Mouse (Mus musculus) heart, postnatal 0 days (tissue): ENCODE measurements at regions not wholly inside any gene's neighbourhood (a gene's known extent, or its start where the extent isn't known, plus 50 kb on each side); places are given as distances from the start of the nearest gene placed in this dataset.
"Not testable (repeated sequence)": the region's sequence is repeated elsewhere in the genome, so short reads cannot be mapped to it uniquely, and the experiment has no call there.

Source experiments
- ATAC-seq: fragments of 200-750 bp; cut with Nextera tagmentation; 2 replicates; pipeline ENCODE4 v1.8.0; 2017; ENCODE audit warnings: low read depth, moderate number of reproducible peaks, moderate library complexity; ENCODE audit not compliant: insufficient read depth
- DNase-seq: peaks from one replicate; pipeline ENCODE4 v3.0.0-alpha.2; 2016; ENCODE audit warnings: low spot score
- H3K27ac ChIP-seq: fragments of 300-500 bp; sonication (generic); 2 replicates; pipeline ENCODE4 v1.5.1; 2014; ENCODE audit warnings: low read depth, mild to moderate bottlenecking
- H3K27me3 ChIP-seq: fragments of 300-500 bp; sonication (generic); 2 replicates; pipeline ENCODE4 v1.6.1; 2014; ENCODE audit warnings: low read length, mixed read lengths; ENCODE audit not compliant: control insufficient read depth, insufficient read depth
- H3K36me3 ChIP-seq: fragments of 300-500 bp; sonication (generic); replicated peaks from 2 replicates; pipeline ENCODE4 v1.6.1; 2014; ENCODE audit warnings: low read length, mixed read lengths; ENCODE audit not compliant: control insufficient read depth, insufficient read depth
- H3K4me1 ChIP-seq: fragments of 300-500 bp; sonication (generic); 2 replicates; pipeline ENCODE4 v1.6.1; 2014; ENCODE audit warnings: antibody characterized with exemption; ENCODE audit not compliant: control insufficient read depth, insufficient read depth
- H3K4me2 ChIP-seq: fragments of 300-500 bp; sonication (generic); 2 replicates; pipeline ENCODE4 v1.6.1; 2014; ENCODE audit warnings: low read depth, mild to moderate bottlenecking, low read length, moderate library complexity
- H3K4me3 ChIP-seq: fragments of 300-500 bp; sonication (generic); 2 replicates; pipeline ENCODE4 v1.5.1; 2014; ENCODE audit warnings: low read depth, low read length
- H3K9ac ChIP-seq: fragments of 300-500 bp; sonication (generic); replicated peaks from 2 replicates; pipeline ENCODE4 v1.6.1; 2014; ENCODE audit warnings: low read depth, low read length, mixed read lengths
- H3K9me3 ChIP-seq: fragments of 300-500 bp; sonication (generic); replicated peaks from 2 replicates; pipeline ENCODE4 v1.6.1; 2016; ENCODE audit warnings: low read length; ENCODE audit not compliant: control insufficient read depth
- CTCF ChIP-seq: IDR thresholded peaks from 2 replicates; pipeline ENCODE4 v1.5.1; 2016; ENCODE audit warnings: antibody characterized with exemption, control low read depth, low read depth
- EP300 ChIP-seq: IDR thresholded peaks from 2 replicates; pipeline ENCODE4 v1.6.1; 2016; ENCODE audit warnings: antibody characterized with exemption, low read depth
- WGBS: fragments of 180-500 bp; shearing (Covaris S2); extraction: QIAGEN DNeasy Blood & Tissue Kit; methylation state at CpG from one replicate; pipeline ENCODE4 v1.1.7; 2014; 5-methylcytosine and 5-hydroxymethylcytosine counted together

DNA sequence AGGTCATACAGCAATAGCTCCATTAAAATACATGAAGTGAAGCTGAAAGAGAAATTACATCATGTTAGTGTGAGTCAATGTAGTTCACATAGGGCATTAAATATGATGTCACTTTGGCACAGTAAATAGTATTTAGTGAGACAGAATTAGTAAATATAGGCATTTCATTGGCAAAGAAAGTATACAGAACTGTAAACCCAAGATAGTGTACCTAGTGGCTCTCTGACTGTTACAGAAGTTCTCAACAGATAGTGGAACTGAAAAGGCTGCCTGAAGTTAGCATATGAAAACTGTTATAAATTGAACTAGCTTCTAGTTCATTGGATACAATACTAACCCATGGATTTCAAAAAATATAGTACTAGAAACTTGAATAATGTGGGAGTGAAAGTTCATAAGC is 1642.1 kb upstream of the Cdh6 start:
- ATAC-seq (no peak), DNase-seq (no peak)
- no peak for TF ChIP-seq CTCF
- no peak for TF ChIP-seq EP300
- Histone ChIP-seq H3K27me3 (no peaks in the 10 kb centered on the region), H3K4me1 (no peaks in the 10 kb centered on the region), H3K36me3 (no peaks in the 10 kb centered on the region), H3K4me3 (no peak overlapping the region), H3K9ac (no peak overlapping the region), H3K4me2 (no peak overlapping the region), H3K27ac (no peak overlapping the region), H3K9me3 (no peaks in the 10 kb centered on the region)

DNA sequence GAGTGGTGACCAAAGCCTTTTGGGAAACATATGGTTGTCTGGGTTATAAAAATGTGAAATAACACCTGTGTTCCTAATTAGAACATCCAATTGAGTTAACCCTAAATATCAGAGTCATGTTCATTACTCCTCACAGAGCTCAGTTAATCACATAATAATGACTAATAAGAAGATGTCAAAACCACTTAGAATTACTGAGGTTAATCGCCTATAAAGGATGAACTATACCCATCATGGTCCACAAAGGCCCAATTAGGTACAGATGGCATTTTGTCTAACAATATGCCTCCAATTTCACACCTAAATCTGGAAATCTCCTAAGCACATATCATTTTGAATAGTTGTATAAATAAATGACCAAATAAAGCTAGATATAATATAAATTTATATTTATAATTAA is 1633.4 kb upstream of the Cdh6 start:
- DNase-seq = no peak
- no peak overlapping the region for H3K27ac ChIP-seq
- no peaks in the 10 kb centered on the region for H3K9me3 ChIP-seq
- ATAC-seq = no peak
- H3K4me3 ChIP-seq = no peak overlapping the region
- TF ChIP-seq EP300 (no peak), CTCF (no peak)
- no peaks in the 10 kb centered on the region for H3K27me3 ChIP-seq
- H3K4me2 ChIP-seq = no peak overlapping the region
- 48% methylated on average over 1 of the region's 1 CpGs for WGBS
- no peaks in the 10 kb centered on the region for H3K36me3 ChIP-seq
- no peak overlapping the region for H3K9ac ChIP-seq
- H3K4me1 ChIP-seq = no peaks in the 10 kb centered on the region

DNA sequence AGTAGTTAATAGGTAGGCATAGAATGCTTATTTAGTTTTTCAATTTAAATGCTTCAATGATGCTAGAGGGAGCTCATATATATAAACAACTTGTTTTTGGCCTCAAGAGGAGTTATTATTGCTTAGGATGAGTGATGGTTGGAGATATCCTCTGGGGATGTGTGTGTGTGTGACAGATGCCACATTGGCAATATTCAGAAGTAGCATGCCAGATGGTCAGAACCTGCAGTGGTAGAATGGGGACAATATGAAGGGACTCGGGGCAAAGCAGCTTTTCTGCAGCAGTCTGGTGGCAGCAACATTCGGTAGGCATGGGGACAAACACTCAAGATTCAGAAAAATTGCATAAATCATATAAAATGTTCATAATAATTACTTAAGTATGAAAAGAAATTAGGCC is 1621.7 kb upstream of the Cdh6 start:
- TF ChIP-seq CTCF = no peak
- no peak for TF ChIP-seq EP300
- H3K27me3 ChIP-seq = no peaks in the 10 kb centered on the region
- H3K9ac ChIP-seq = no peak overlapping the region
- ATAC-seq (no peak), DNase-seq (no peak)
- peaks cover 8% of the 10 kb centered on the region for H3K9me3 ChIP-seq
- WGBS = 54% methylated on average over 2 of the region's 2 CpGs
- no peak overlapping the region for H3K4me2 ChIP-seq
- H3K4me1 ChIP-seq = no peaks in the 10 kb centered on the region
- no peak overlapping the region for H3K4me3 ChIP-seq
- no peak overlapping the region for H3K27ac ChIP-seq
- no peaks in the 10 kb centered on the region for H3K36me3 ChIP-seq

DNA sequence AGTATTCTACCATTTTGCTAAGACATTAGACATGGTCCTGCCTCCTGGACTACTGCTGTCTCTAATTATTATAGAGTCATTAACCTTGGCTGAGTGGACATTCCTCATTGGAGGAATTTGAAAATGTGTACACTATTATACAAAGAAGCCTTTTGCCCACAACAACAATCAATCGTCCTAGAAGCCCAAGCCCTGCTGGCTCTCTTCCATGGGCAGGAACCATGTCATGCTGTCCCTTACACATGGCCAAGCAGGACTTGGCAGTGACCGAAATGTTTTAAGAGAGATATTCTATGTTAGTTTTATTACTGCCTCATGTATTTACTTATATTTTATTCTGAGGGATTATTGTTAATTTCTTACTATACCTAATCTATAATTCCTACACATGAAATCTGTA is 1607.3 kb upstream of the Cdh6 start:
- peaks cover 2% of the 10 kb centered on the region for H3K9me3 ChIP-seq
- ATAC-seq (no peak), DNase-seq (no peak)
- H3K27ac ChIP-seq = no peak overlapping the region
- H3K4me3 ChIP-seq = no peak overlapping the region
- no peak overlapping the region for H3K9ac ChIP-seq
- TF ChIP-seq CTCF (no peak), EP300 (no peak)
- no peaks in the 10 kb centered on the region for H3K27me3 ChIP-seq
- 80% methylated on average over 2 of the region's 2 CpGs for WGBS
- H3K4me1 ChIP-seq = no peaks in the 10 kb centered on the region
- no peaks in the 10 kb centered on the region for H3K36me3 ChIP-seq
- H3K4me2 ChIP-seq = no peak overlapping the region

DNA sequence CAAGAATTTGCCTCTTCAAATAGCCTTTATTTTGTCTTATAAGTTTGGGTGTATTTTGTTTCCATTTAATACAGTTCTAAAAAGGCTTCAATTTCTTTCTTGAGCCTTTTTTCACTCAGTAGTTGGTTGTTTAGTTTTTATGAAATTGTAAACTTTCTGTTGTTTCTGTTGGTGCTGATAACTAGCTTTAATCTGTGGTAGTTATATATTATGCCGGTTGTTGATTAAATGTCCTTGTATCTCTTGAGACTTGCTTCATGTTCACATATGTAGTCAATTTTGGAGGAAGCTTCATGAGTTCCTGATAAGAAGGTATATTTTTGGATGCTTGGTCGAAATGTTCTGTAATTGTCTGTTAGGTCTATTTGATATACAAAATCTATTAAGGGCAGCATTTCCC is 1568.3 kb upstream of the Cdh6 start:
- Histone ChIP-seq H3K4me2 (no peak overlapping the region), H3K9ac (no peak overlapping the region), H3K27ac (no peak overlapping the region), H3K4me3 (no peak overlapping the region), H3K4me1 (no peaks in the 10 kb centered on the region), H3K27me3 (no peaks in the 10 kb centered on the region), H3K9me3 (peaks cover 3% of the 10 kb centered on the region; the same call in 1 of the 2 replicates), H3K36me3 (no peaks in the 10 kb centered on the region)
- WGBS = 54% methylated on average over 2 of the region's 2 CpGs
- DNase-seq (no peak), ATAC-seq (no peak)
- TF ChIP-seq EP300 (no peak), CTCF (no peak)

DNA sequence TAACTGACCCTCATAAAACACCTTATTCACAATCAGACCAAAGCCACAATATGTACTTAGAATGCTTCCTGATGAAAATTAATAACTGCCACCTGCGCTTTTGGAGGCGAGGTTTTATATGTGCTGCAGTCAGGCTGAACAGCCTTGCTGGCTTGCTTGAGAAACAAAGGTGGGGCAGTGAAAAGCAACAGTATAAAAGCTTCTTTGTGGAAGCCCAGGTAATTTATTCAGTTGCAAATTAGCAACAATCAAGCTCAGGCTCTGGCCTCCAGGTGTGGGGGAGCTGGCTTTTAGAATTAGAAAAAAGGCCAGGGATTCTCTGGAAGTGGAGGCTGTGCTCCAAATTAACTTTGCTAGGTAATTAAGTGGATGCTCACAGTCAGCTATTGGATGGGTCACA is 1524.5 kb upstream of the Cdh6 start:
- not testable (repeated sequence) for H3K27ac ChIP-seq, H3K9me3 ChIP-seq, H3K4me1 ChIP-seq, H3K4me3 ChIP-seq, DNase-seq, H3K36me3 ChIP-seq, H3K4me2 ChIP-seq, ATAC-seq, H3K27me3 ChIP-seq, H3K9ac ChIP-seq
- 78% methylated on average over 2 of the region's 2 CpGs for WGBS
